Mouse (Mus musculus) lung, postnatal 10 days (tissue): Measurements from ENCODE around the gene Cfl2.

Experiments
- DNase-seq: peaks from one replicate; pipeline ENCODE4 v3.0.0; 2021

Cfl2 gene

GRCm38 (mm10) chr12:54829876-54830275 lies 32.8 kb downstream of the Cfl2 start:
- no peak for DNase-seq

- DNase-seq, result no peak
Observed at GRCm38 (mm10) chr12:54828043-54828442, 34.6 kb downstream of the Cfl2 start.

GRCm38 (mm10) chr12:54825202-54825601 lies 37.5 kb downstream of the Cfl2 start:
- no peak for DNase-seq

GRCm38 (mm10) chr12:54822836-54823426 lies 39.7 kb downstream of the Cfl2 start:
- no peak for DNase-seq

GRCm38 (mm10) chr12:54820684-54821161 lies 42.0 kb downstream of the Cfl2 start:
- no peak for DNase-seq

DNA sequence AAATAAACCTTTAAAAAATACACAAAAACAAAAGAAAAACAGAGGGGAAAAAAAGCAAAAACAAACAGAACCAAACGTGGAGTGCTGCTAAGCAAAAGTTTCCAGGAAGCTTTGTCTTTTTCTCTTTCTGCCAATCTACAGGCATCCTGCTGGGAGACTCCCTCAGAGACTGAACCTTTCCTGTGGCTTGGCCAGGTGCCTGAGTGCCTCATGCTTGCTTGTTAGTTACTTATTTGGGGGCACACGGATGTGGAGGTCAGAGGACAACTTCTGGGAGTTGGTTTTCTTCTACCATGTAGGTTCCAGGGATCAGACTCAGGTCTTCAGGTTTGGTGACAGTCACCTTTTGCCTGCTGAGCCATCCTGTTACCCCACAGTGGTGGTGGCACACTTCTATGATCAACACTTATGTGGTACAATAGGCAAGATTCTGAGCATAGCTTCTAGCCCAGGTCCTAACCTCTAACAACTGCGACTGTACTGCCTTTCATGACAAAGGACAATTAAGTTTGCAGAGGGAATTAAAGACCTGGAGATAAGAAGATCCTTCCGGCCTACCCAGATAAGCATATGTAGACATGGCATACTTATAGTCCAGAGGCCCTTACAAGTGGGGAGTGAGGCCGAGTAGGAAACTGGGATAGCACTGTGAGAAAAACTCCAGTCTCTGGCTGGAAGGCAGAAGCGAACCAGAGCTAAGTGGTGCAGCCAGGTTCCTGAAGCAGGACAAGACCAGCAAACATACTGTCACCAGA lies 43.3 kb downstream of the Cfl2 start:
- no peak for DNase-seq

DNA sequence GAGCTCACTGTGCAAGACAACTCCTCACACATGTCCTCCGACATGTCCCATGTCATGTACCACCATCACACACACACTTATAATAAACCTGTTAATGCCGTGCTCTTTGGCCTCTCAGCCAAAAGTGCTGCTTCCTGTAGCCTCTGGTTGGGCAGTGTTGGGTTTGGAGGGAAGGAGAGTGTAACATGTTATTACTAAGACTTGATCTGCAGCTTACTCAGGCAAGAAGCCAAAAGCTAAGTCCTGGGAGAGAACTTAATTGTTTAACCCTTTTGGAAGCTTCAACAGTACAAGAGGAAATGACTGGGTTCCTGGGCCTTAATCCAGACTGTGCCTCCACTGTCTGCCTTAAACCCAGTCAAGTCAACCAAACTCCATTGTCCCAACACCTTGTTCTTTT lies 52.5 kb downstream of the Cfl2 start:
- peak; percentile 13 for DNase-seq
